ENCODE assay signal across 8 mouse cellular contexts in genomic region chr5:110808821-110809666, GRCm38 (mm10). TPM values are rescaled to one million over a fixed set of nuclear protein-coding genes. Genes with fewer than 3 reads are reported as not detected.
DNase-seq lines count a peak whose midpoint lies in the region; ATAC-seq and TF ChIP-seq lines count a peak whose summit lies in the region.

No protein-coding gene starts in this region.

- H3K4me1 ChIP-seq in embryonic facial prominence, embryonic 15.5 days, result peaks cover 47% of the 10 kb centered on the region
- H3K4me1 ChIP-seq in hindbrain, embryonic 12.5 days, result peaks cover 42% of the 10 kb centered on the region
- peaks cover 44% of the 10 kb centered on the region for H3K4me1 ChIP-seq in limb, embryonic 15.5 days

- peak; percentile 50 for DNase-seq in gastrocnemius, adult 2 months
- DNase-seq in gastrocnemius, postnatal 14 days, result no peak
- peak; percentile 20 for DNase-seq in T-cell, adult 2 months (ENCODE audit: low spot score)
- peak; percentile 70 for DNase-seq in neural tube, embryonic 10.5 days (ENCODE audit: extremely low spot score, low spot score)

- no peaks in the 10 kb centered on the region for H3K27me3 ChIP-seq in embryonic facial prominence, embryonic 15.5 days
- no peaks in the 10 kb centered on the region for H3K27me3 ChIP-seq in hindbrain, embryonic 12.5 days
- no peaks in the 10 kb centered on the region for H3K27me3 ChIP-seq in limb, embryonic 15.5 days

- no peak for ATAC-seq in embryonic facial prominence, embryonic 15.5 days (ENCODE audit: insufficient number of reproducible peaks, low FRiP score, low TSS enrichment, low read depth)
- ATAC-seq in hindbrain, embryonic 12.5 days (ENCODE audit: low FRiP score), result peak; percentile 4; the same call in 1 of the 2 replicates
- ATAC-seq in limb, embryonic 15.5 days (ENCODE audit: insufficient number of reproducible peaks, low FRiP score, low TSS enrichment, low read depth), result no peak
- ATAC-seq in erythroid progenitor cell, adult 5-6 weeks (replicated peaks; ENCODE audit: low FRiP score, poor library complexity, severe bottlenecking), result no peak

- H3K27ac ChIP-seq in gastrocnemius, adult 2 months, result peak overlapping the region; percentile 97
- peak overlapping the region; percentile 88 for H3K27ac ChIP-seq in embryonic facial prominence, embryonic 15.5 days (replicated peaks)
- peak overlapping the region; percentile 87 for H3K27ac ChIP-seq in hindbrain, embryonic 12.5 days
- peak overlapping the region; percentile 90 for H3K27ac ChIP-seq in limb, embryonic 15.5 days

- TF ChIP-seq CTCF in gastrocnemius, adult 2 months (IDR thresholded peaks at IDR 0.05), result no peak

- 1% methylated on average over 27 of the region's 27 CpGs for WGBS in embryonic facial prominence, embryonic 15.5 days
- WGBS in hindbrain, embryonic 12.5 days, result 2% methylated on average over 27 of the region's 27 CpGs
- 1% methylated on average over 27 of the region's 27 CpGs for WGBS in limb, embryonic 15.5 days

- H3K4me3 ChIP-seq in gastrocnemius, adult 2 months, result peak overlapping the region; percentile 96
- H3K4me3 ChIP-seq in embryonic facial prominence, embryonic 15.5 days (replicated peaks), result peak overlapping the region; percentile 96
- H3K4me3 ChIP-seq in hindbrain, embryonic 12.5 days, result peak overlapping the region; percentile 96
- H3K4me3 ChIP-seq in limb, embryonic 15.5 days, result peak overlapping the region; percentile 80

- H3K9ac ChIP-seq in embryonic facial prominence, embryonic 15.5 days, result peak overlapping the region; percentile 96
- H3K9ac ChIP-seq in hindbrain, embryonic 12.5 days, result peak overlapping the region; percentile 98
- peak overlapping the region; percentile 98 for H3K9ac ChIP-seq in limb, embryonic 15.5 days

- intact Hi-C loops in gastrocnemius, adult 2 months (cut with DNase I), result loop anchor here (5.0 kb wide), 1 partner anchor 37 kb away; the partner anchor contains the start of gene Ep400
- intact Hi-C loops in gastrocnemius, postnatal 14 days (cut with DNase I; ENCODE audit: low total_unique reads), result no loop called here

- peak overlapping the region; percentile 84 for H3K4me2 ChIP-seq in embryonic facial prominence, embryonic 15.5 days (replicated peaks)
- peak overlapping the region; percentile 99 for H3K4me2 ChIP-seq in hindbrain, embryonic 12.5 days (replicated peaks)
- H3K4me2 ChIP-seq in limb, embryonic 15.5 days, result peak overlapping the region; percentile 82

- H3K9me3 ChIP-seq in embryonic facial prominence, embryonic 15.5 days (replicated peaks), result no peaks in the 10 kb centered on the region
- no peaks in the 10 kb centered on the region for H3K9me3 ChIP-seq in hindbrain, embryonic 12.5 days (replicated peaks)
- no peaks in the 10 kb centered on the region for H3K9me3 ChIP-seq in limb, embryonic 15.5 days

- H3K36me3 ChIP-seq in embryonic facial prominence, embryonic 15.5 days, result peaks cover 14% of the 10 kb centered on the region; the same call in 1 of the 2 replicates
- peaks cover 14% of the 10 kb centered on the region; the same call in 1 of the 2 replicates for H3K36me3 ChIP-seq in hindbrain, embryonic 12.5 days
- H3K36me3 ChIP-seq in limb, embryonic 15.5 days, result peaks cover 15% of the 10 kb centered on the region

RNA-seq across cellular contexts. Expression of gene Ulk1, which starts 0.9 kb away (rescaled TPM):
- total RNA-seq in gastrocnemius, adult 2 months (2021), result 10 to 100 TPM; 49.1 to 70.6 TPM
- total RNA-seq in gastrocnemius, postnatal 14 days (2021), result 10 to 100 TPM; 26.0 to 37.2 TPM
- polyA plus RNA-seq in embryonic facial prominence, embryonic 15.5 days (2015; fragmentation: Nextera tagmentation; extraction: Ambion mirVana), result 18.6 and 21.4 TPM in 2 replicates
- 35.4 and 38.1 TPM in 2 replicates for polyA plus RNA-seq in hindbrain, embryonic 12.5 days (2016; fragmentation: Nextera tagmentation; extraction: Ambion mirVana)
- polyA plus RNA-seq in limb, embryonic 15.5 days (2015; fragmentation: Nextera tagmentation; extraction: Ambion mirVana), result 15.2 and 17.6 TPM in 2 replicates
- 50.3 and 71.4 TPM in 2 replicates for total RNA-seq in erythroid progenitor cell, adult 5-6 weeks (2015; ENCODE audit: low replicate concordance)
- 28.7 and 39.8 TPM in 2 replicates for total RNA-seq in erythroid progenitor cell, adult 5-6 weeks (2017; ENCODE audit: low replicate concordance)

RNA-seq across cellular contexts. Expression of gene Pus1, which starts 28.6 kb away (rescaled TPM):
- 10 to 100 TPM in 1 of 2 experiments, 1 to 10 TPM in 1; 8.7 to 13.8 TPM for total RNA-seq in gastrocnemius, adult 2 months (2021)
- total RNA-seq in gastrocnemius, postnatal 14 days (2021), result 10 to 100 TPM; 12.1 to 15.6 TPM
- 35.1 and 35.9 TPM in 2 replicates for polyA plus RNA-seq in embryonic facial prominence, embryonic 15.5 days (2015; fragmentation: Nextera tagmentation; extraction: Ambion mirVana)
- polyA plus RNA-seq in hindbrain, embryonic 12.5 days (2016; fragmentation: Nextera tagmentation; extraction: Ambion mirVana), result 23.4 and 24.1 TPM in 2 replicates
- polyA plus RNA-seq in limb, embryonic 15.5 days (2015; fragmentation: Nextera tagmentation; extraction: Ambion mirVana), result 33.1 and 36.3 TPM in 2 replicates
- total RNA-seq in erythroid progenitor cell, adult 5-6 weeks (2015; ENCODE audit: low replicate concordance), result 2.1 and 3.6 TPM in 2 replicates
- 1.7 and 4.1 TPM in 2 replicates for total RNA-seq in erythroid progenitor cell, adult 5-6 weeks (2017; ENCODE audit: low replicate concordance)

RNA-seq across cellular contexts. Expression of gene Hscb, which starts 30.5 kb away (rescaled TPM):
- 10 to 100 TPM; 14.1 to 19.4 TPM for total RNA-seq in gastrocnemius, adult 2 months (2021)
- 10 to 100 TPM; 10.1 to 10.5 TPM for total RNA-seq in gastrocnemius, postnatal 14 days (2021)
- polyA plus RNA-seq in embryonic facial prominence, embryonic 15.5 days (2015; fragmentation: Nextera tagmentation; extraction: Ambion mirVana), result 24.6 and 25.2 TPM in 2 replicates
- 18.5 and 21.4 TPM in 2 replicates for polyA plus RNA-seq in hindbrain, embryonic 12.5 days (2016; fragmentation: Nextera tagmentation; extraction: Ambion mirVana)
- 24.6 and 25.9 TPM in 2 replicates for polyA plus RNA-seq in limb, embryonic 15.5 days (2015; fragmentation: Nextera tagmentation; extraction: Ambion mirVana)
- total RNA-seq in erythroid progenitor cell, adult 5-6 weeks (2015; ENCODE audit: low replicate concordance), result 26.4 and 63.1 TPM in 2 replicates
- total RNA-seq in erythroid progenitor cell, adult 5-6 weeks (2017; ENCODE audit: low replicate concordance), result 38.1 and 50.4 TPM in 2 replicates

RNA-seq across cellular contexts. Expression of gene Chek2, which starts 30.7 kb away (rescaled TPM):
- 1 to 10 TPM in 1 of 2 experiments, under 1 TPM in 1; 0.92 to 1.1 TPM for total RNA-seq in gastrocnemius, adult 2 months (2021)
- total RNA-seq in gastrocnemius, postnatal 14 days (2021), result 1 to 10 TPM; 2.1 to 2.4 TPM
- 17.1 and 23.5 TPM in 2 replicates for polyA plus RNA-seq in embryonic facial prominence, embryonic 15.5 days (2015; fragmentation: Nextera tagmentation; extraction: Ambion mirVana)
- polyA plus RNA-seq in hindbrain, embryonic 12.5 days (2016; fragmentation: Nextera tagmentation; extraction: Ambion mirVana), result 18.3 and 18.4 TPM in 2 replicates
- polyA plus RNA-seq in limb, embryonic 15.5 days (2015; fragmentation: Nextera tagmentation; extraction: Ambion mirVana), result 20.0 and 20.7 TPM in 2 replicates
- 55.9 and 67.5 TPM in 2 replicates for total RNA-seq in erythroid progenitor cell, adult 5-6 weeks (2015; ENCODE audit: low replicate concordance)
- 93.8 and 111 TPM in 2 replicates for total RNA-seq in erythroid progenitor cell, adult 5-6 weeks (2017; ENCODE audit: low replicate concordance)

RNA-seq across cellular contexts. Expression of gene Ep400, which starts 38.5 kb away (rescaled TPM):
- total RNA-seq in gastrocnemius, adult 2 months (2021), result 10 to 100 TPM; 20.2 to 22.9 TPM
- 10 to 100 TPM; 29.4 to 34.3 TPM for total RNA-seq in gastrocnemius, postnatal 14 days (2021)
- 46.2 and 51.6 TPM in 2 replicates for polyA plus RNA-seq in embryonic facial prominence, embryonic 15.5 days (2015; fragmentation: Nextera tagmentation; extraction: Ambion mirVana)
- 55.4 and 61.4 TPM in 2 replicates for polyA plus RNA-seq in hindbrain, embryonic 12.5 days (2016; fragmentation: Nextera tagmentation; extraction: Ambion mirVana)
- 39.1 and 44.4 TPM in 2 replicates for polyA plus RNA-seq in limb, embryonic 15.5 days (2015; fragmentation: Nextera tagmentation; extraction: Ambion mirVana)
- total RNA-seq in erythroid progenitor cell, adult 5-6 weeks (2015; ENCODE audit: low replicate concordance), result 124 and 132 TPM in 2 replicates
- 94.1 and 117 TPM in 2 replicates for total RNA-seq in erythroid progenitor cell, adult 5-6 weeks (2017; ENCODE audit: low replicate concordance)
